Mouse (Mus musculus) limb, embryonic 15.5 days (tissue): Measurements from ENCODE around the gene Rab34. TPM values are rescaled to one million over a fixed set of nuclear protein-coding genes. Genes with fewer than 3 reads are reported as not detected.

Experiments used
- ATAC-seq: fragments of 200-750 bp; cut with Nextera tagmentation; 2 replicates; pipeline ENCODE4 v1.8.0; 2017; ENCODE audit warnings: low read depth, moderate TSS enrichment; ENCODE audit not compliant: insufficient number of reproducible peaks, low FRiP score, low TSS enrichment
- H3K27ac ChIP-seq: fragments of 300-500 bp; sonication (generic); 2 replicates; pipeline ENCODE4 v1.5.1; 2015; ENCODE audit warnings: moderate library complexity, mild to moderate bottlenecking, inconsistent platforms
- H3K27me3 ChIP-seq: fragments of 300-500 bp; sonication (generic); 2 replicates; pipeline ENCODE4 v1.6.1; 2015; ENCODE audit warnings: inconsistent platforms
- H3K36me3 ChIP-seq: fragments of 300-500 bp; sonication (generic); 2 replicates; pipeline ENCODE4 v1.6.1; 2015; ENCODE audit warnings: inconsistent platforms
- H3K4me1 ChIP-seq: fragments of 300-500 bp; sonication (generic); 2 replicates; pipeline ENCODE4 v1.6.1; 2015; ENCODE audit warnings: inconsistent platforms
- H3K4me2 ChIP-seq: fragments of 300-500 bp; sonication (generic); 2 replicates; pipeline ENCODE4 v1.6.1; 2015; ENCODE audit warnings: mild to moderate bottlenecking, inconsistent platforms
- H3K4me3 ChIP-seq: fragments of 300-500 bp; sonication (generic); 2 replicates; pipeline ENCODE4 v1.5.1; 2015; ENCODE audit warnings: mild to moderate bottlenecking, inconsistent platforms
- H3K9ac ChIP-seq: fragments of 300-500 bp; sonication (generic); 2 replicates; pipeline ENCODE4 v1.6.1; 2015; ENCODE audit warnings: inconsistent platforms
- H3K9me3 ChIP-seq: fragments of 300-500 bp; sonication (generic); 2 replicates; pipeline ENCODE4 v1.6.1; 2016; ENCODE audit warnings: inconsistent platforms
- WGBS: fragments of 180-500 bp; shearing (Covaris S2); methylation state at CpG from one replicate; pipeline ENCODE4 v1.1.7; 2015; 5-methylcytosine and 5-hydroxymethylcytosine counted together
- polyA plus RNA-seq: library from polyadenylated mRNA; unstranded; fragments of >200 nt; fragmentation: Nextera tagmentation; extraction: Ambion mirVana; gene quantifications from 2 replicates; pipeline ENCODE4 v1.2.1, GENCODE M21; 2015

Gene Rab34
- polyA plus RNA-seq: 153 and 164 TPM in 2 replicates

GRCm38 (mm10) chr11:78188331-78189233 lies at the start of gene Rab34:
Rab34 (plus strand) TSS chr11:78188430.
- WGBS: under 1% methylated on average over 78 of the region's 80 CpGs
- H3K9me3 ChIP-seq: no peaks in the 10 kb centered on the region
- H3K4me3 ChIP-seq: peak within 1 kb of the TSS; percentile 76
- ATAC-seq: peak; percentile 90
- peaks cover 23% of the 10 kb centered on the region for H3K4me1 ChIP-seq
- H3K4me2 ChIP-seq: peak within 1 kb of the TSS; percentile 65
- peaks cover 28% of the 10 kb centered on the region for H3K36me3 ChIP-seq
- H3K27ac ChIP-seq: peak within 1 kb of the TSS; percentile 99
- peak within 1 kb of the TSS; percentile 89 for H3K9ac ChIP-seq
- H3K27me3 ChIP-seq: no peaks in the 10 kb centered on the region

DNA sequence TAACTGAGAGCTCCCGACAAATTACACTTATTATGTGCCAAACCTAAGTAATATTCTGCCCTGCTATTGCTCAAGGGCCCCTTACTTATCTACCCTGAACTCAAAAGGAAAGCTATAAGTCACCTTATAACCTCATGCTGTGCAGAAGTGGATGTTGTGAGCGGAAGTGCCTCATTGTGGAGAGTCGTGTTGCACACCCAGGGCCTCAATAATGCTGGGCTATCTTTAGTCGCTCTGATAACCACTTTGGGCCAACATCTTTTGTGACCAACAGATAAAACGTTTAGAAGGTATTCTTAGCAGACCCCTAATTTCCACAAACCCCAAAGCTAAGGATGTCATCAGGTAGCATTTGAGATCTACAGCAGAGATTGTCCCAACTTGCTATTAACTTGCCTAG lies 47.6 kb upstream of the Rab34 start:
- no peaks in the 10 kb centered on the region for H3K27me3 ChIP-seq
- H3K27ac ChIP-seq: no peak overlapping the region
- 77% methylated on average over 5 of the region's 5 CpGs for WGBS
- peaks cover 24% of the 10 kb centered on the region for H3K36me3 ChIP-seq
- no peak for ATAC-seq
- no peak overlapping the region for H3K4me2 ChIP-seq
- no peak overlapping the region for H3K4me3 ChIP-seq
- H3K9ac ChIP-seq: no peak overlapping the region
- H3K9me3 ChIP-seq: no peaks in the 10 kb centered on the region
- H3K4me1 ChIP-seq: no peaks in the 10 kb centered on the region

DNA sequence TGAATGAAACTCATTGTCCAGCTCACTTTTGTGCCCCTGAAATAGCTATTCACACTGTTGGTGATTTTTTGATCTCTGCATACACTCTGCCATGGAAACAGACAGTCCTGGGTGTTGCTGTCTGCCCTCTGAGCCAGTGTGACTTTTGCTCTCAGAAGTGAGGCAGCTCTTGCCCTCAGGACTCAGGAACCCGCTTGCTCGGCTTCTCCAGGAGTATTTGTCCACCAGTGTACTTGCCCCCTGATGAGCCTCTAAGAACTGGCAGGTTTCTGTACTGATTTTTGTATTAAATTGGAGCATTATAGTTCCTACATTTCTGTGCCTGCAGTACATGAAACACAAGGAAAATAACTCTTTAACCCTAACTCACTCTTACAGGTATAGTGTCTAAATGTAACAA lies 44.7 kb upstream of the Rab34 start:
- Histone ChIP-seq H3K4me2 (no peak overlapping the region), H3K27me3 (no peaks in the 10 kb centered on the region), H3K9me3 (no peaks in the 10 kb centered on the region), H3K9ac (no peak overlapping the region), H3K27ac (no peak overlapping the region), H3K36me3 (peaks cover 44% of the 10 kb centered on the region), H3K4me3 (no peak overlapping the region), H3K4me1 (no peaks in the 10 kb centered on the region)
- 94% methylated on average over 2 of the region's 2 CpGs for WGBS
- ATAC-seq: no peak

DNA sequence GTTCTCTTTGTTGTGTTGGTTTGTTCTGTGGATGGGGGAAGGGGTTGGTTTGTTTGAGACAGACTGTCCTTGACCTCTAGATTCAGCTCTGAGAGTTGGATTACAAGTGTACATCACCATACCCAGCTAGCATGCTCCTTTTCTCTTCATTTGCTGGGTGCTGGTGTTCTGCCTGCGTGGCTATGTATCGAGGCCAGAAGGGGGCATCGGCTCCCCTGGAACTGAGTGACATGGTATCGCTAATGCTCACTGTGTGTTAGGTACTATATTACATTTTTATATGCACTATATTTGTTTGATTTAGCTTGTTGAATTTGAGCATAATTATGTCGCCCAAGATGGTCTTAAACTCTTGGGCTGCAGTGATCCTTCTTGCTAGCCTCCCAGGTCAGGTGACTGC lies 42.1 kb upstream of the Rab34 start:
- no peak overlapping the region for H3K4me2 ChIP-seq
- no peaks in the 10 kb centered on the region for H3K27me3 ChIP-seq
- peaks cover 67% of the 10 kb centered on the region for H3K36me3 ChIP-seq
- H3K4me1 ChIP-seq: no peaks in the 10 kb centered on the region
- no peak overlapping the region for H3K9ac ChIP-seq
- no peaks in the 10 kb centered on the region for H3K9me3 ChIP-seq
- WGBS: 82% methylated on average over 5 of the region's 5 CpGs
- H3K27ac ChIP-seq: peak overlapping the region; percentile 39; the same call in 1 of the 2 replicates
- H3K4me3 ChIP-seq: no peak overlapping the region
- ATAC-seq: no peak

GRCm38 (mm10) chr11:78146707-78147543 lies 41.3 kb upstream of the Rab34 start:
- 81% methylated on average over 6 of the region's 6 CpGs for WGBS
- peak overlapping the region; percentile 39; the same call in 1 of the 2 replicates for H3K27ac ChIP-seq
- 0 out of 2 replicates have a peak, but pooled peaks cover 1% of the 10 kb centered on the region for H3K4me1 ChIP-seq
- H3K9me3 ChIP-seq: no peaks in the 10 kb centered on the region
- H3K9ac ChIP-seq: no peak overlapping the region
- no peak overlapping the region for H3K4me2 ChIP-seq
- ATAC-seq: no peak
- no peaks in the 10 kb centered on the region for H3K27me3 ChIP-seq
- no peak overlapping the region for H3K4me3 ChIP-seq
- H3K36me3 ChIP-seq: peaks cover 68% of the 10 kb centered on the region

- no peaks in the 10 kb centered on the region for H3K9me3 ChIP-seq
- H3K9ac ChIP-seq: no peak overlapping the region
- no peaks in the 10 kb centered on the region for H3K27me3 ChIP-seq
- no peak overlapping the region for H3K27ac ChIP-seq
- H3K4me1 ChIP-seq: peaks cover 21% of the 10 kb centered on the region
- ATAC-seq: no peak
- H3K4me2 ChIP-seq: no peak overlapping the region
- no peak overlapping the region for H3K4me3 ChIP-seq
- WGBS: 36% methylated on average over 1 of the region's 1 CpGs
- H3K36me3 ChIP-seq: peaks cover 68% of the 10 kb centered on the region
These were observed 37.1 kb upstream of the Rab34 start for GRCm38 (mm10) chr11:78151161-78151560.

DNA sequence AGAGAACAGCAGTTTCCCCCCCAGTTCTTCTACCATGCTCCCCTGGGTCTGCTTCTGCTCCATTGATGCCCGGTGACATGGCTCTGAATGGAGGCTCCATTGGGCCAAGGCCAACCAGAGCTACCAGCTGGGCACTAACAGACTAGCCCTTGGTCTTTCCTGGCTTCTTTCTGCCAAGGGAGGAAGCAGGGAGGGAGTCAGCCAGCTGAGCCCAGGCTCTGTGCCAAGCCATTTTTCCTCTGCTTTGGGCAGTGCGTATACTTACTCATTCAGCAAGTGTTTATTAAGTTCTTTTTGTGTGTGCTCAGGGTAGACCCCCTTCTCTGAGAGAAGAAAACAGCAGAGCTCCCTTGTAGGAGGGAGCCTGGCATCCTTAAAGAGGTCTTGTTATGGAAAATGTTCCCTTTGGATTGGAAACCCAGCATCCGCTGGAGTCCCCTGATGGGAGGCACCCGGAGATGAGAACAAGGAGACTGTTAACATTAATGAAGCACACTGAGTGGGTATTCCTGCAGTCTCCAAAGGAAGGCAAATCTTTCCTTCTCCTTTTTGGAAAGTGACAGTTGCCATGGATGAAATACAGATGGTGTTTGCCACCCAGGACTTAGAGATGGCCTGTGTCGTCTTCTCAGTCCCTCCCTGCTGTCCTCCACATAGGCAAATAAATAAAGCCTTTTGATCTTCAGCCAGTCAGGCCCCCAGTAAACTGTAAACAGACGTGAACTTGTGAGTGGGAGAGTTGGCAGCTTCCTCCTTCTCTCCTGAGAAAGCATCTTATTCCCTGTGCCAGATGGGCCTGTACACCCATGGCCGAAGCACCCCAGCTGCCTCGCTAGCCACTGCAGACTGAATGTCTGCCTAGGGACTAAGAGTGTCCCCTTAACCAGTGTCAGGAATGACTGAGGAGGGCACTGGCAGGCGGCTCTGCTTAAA lies 35.7 kb upstream of the Rab34 start:
- 48% methylated on average over 9 of the region's 9 CpGs for WGBS
- peaks cover 72% of the 10 kb centered on the region for H3K36me3 ChIP-seq
- H3K4me3 ChIP-seq: no peak overlapping the region
- no peaks in the 10 kb centered on the region for H3K9me3 ChIP-seq
- H3K4me2 ChIP-seq: no peak overlapping the region
- H3K4me1 ChIP-seq: peaks cover 22% of the 10 kb centered on the region
- no peak overlapping the region for H3K9ac ChIP-seq
- H3K27me3 ChIP-seq: no peaks in the 10 kb centered on the region
- H3K27ac ChIP-seq: peak overlapping the region; percentile 75
- ATAC-seq: peak; percentile 62; the same call in 1 of the 2 replicates

DNA sequence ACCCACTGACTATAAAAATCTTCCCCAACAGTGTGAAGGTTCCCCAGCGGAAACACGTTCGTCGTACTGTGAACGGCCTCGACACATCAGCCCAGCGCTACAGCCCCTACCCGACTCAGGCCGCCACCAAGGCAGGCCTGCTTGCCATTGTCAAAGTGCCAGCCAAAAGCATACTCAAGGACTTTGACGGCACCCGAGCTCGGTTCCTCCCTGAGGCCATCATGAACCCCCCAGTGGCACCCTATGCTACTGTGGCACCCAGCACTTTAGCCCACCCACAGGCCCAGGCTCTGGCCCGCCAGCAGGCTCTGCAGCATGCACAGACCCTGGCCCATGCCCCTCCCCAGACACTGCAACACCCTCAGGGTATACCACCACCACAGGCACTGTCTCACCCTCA lies 34.5 kb upstream of the Rab34 start:
- WGBS: 80% methylated on average over 13 of the region's 13 CpGs
- ATAC-seq: peak; percentile 30; the same call in 1 of the 2 replicates
- Histone ChIP-seq H3K9ac (no peak overlapping the region), H3K9me3 (no peaks in the 10 kb centered on the region), H3K27ac (peak overlapping the region; percentile 51; the same call in 1 of the 2 replicates), H3K27me3 (no peaks in the 10 kb centered on the region), H3K4me3 (no peak overlapping the region), H3K4me1 (peaks cover 24% of the 10 kb centered on the region), H3K36me3 (peaks cover 75% of the 10 kb centered on the region), H3K4me2 (no peak overlapping the region)

GRCm38 (mm10) chr11:78155674-78156073 lies 32.6 kb upstream of the Rab34 start:
- Histone ChIP-seq H3K36me3 (peaks cover 76% of the 10 kb centered on the region), H3K4me1 (peaks cover 40% of the 10 kb centered on the region), H3K9me3 (no peaks in the 10 kb centered on the region), H3K4me2 (no peak overlapping the region), H3K27me3 (no peaks in the 10 kb centered on the region), H3K9ac (no peak overlapping the region), H3K27ac (no peak overlapping the region), H3K4me3 (no peak overlapping the region)
- no peak for ATAC-seq
- WGBS: 74% methylated on average over 5 of the region's 5 CpGs

GRCm38 (mm10) chr11:78156156-78156699 lies 32.0 kb upstream of the Rab34 start:
- H3K9me3 ChIP-seq: no peaks in the 10 kb centered on the region
- H3K9ac ChIP-seq: no peak overlapping the region
- H3K27ac ChIP-seq: peak overlapping the region; percentile 40; the same call in 1 of the 2 replicates
- H3K4me3 ChIP-seq: no peak overlapping the region
- 55% methylated on average over 6 of the region's 6 CpGs for WGBS
- peaks cover 45% of the 10 kb centered on the region for H3K4me1 ChIP-seq
- no peaks in the 10 kb centered on the region for H3K27me3 ChIP-seq
- no peak overlapping the region for H3K4me2 ChIP-seq
- peaks cover 76% of the 10 kb centered on the region for H3K36me3 ChIP-seq
- ATAC-seq: no peak

DNA sequence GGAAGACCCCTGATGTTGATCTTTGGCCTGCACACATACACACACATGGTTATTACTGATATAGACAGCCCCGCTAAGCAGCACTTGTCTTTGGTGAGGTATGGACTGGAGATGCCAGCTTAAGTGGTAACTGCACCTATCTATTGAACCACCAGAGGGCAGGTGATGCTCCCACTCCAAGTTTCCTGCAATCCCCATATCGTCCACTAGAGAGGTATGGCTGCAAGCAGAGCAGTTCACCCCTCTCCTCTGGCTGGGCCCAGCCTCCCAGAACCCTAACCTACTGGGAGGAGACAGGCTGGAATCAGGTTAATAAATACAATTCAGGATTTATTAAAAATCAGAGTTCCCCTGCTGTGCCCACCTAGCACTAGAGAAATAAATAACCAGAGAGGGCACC lies 29.1 kb upstream of the Rab34 start:
- peaks cover 57% of the 10 kb centered on the region for H3K4me1 ChIP-seq

More for the DNA sequence above, 29.1 kb upstream of the Rab34 start:
- Histone ChIP-seq H3K27me3 (no peaks in the 10 kb centered on the region), H3K27ac (no peak overlapping the region), H3K4me3 (no peak overlapping the region), H3K9me3 (no peaks in the 10 kb centered on the region), H3K9ac (no peak overlapping the region), H3K36me3 (peaks cover 72% of the 10 kb centered on the region), H3K4me2 (no peak overlapping the region)
- 28% methylated on average over 2 of the region's 2 CpGs for WGBS
- ATAC-seq: no peak
